Mouse (Mus musculus): ENCODE data around the gene Cd72.

Gene Cd72

DNA sequence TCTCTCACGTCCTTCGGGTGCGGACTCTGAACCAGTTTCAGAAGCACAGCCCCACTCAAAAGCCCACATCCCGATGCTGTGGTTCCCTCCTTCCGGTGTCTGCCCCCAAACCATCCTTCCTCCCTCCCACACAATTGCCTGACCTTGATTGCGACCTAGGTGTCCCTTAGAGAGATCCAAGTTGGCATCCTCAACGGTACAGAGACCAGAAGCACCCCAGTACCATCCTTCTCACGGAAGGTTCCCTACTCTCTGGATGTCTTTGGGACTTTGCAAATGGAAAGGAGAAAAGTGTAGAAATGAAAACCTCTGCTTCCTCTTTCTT is 24.1 kb upstream of the Cd72 start:
- DNase-seq (ENCODE audit: low read depth, low spot score), result no peak

DNA sequence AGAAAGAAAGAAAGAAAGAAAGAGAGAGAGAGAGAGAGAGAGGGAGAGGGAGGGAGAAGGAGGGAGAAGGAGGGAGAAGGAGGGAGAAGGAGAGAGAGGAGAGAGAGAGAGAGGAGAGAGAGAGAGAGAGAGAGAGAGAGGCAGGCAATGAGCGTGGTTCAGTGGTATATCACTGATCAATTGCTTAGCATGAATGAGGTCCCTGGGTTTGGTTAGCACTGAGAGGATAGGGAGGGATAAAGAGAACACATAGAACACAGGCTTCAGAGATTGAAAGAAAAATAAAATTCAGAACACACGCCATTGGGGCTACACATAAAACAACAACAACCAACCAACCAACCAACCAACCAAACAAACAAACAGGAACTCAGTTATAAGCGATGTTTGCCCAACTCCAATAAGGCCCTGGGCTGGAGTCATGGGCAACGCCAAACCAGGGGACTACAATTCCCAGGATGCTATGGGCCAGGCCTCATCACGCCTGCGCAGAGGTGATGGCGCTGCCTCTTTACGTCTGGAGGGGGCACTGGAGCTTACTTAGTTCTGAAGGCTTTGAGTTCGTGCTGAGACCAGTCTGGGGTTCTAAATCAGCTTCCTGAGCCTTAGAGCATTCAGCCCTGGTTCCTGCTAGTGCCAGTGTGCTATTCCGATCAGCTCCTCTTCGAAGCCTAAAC is 23.6 kb upstream of the Cd72 start:
- peak; percentile 92 for DNase-seq (ENCODE audit: low read depth, low spot score)

DNA sequence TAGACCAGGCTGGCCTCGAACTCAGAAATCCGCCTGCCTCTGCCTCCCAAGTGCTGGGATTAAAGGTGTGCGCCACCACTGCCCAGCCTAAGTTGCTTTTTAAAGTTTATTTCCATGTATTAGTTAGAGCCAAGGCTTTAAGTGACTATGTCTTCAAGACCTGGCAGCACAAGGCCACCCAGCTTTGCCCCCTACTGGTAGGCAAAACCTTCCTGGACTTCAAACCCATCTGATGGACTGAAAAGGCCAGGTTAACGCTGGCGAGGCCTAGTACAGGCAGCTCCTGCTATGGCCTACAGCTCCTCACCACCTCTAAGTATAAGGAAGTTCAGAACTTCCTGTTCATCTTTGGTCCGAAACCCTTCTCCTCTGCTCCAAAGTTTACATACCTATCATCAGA is 22.2 kb upstream of the Cd72 start:
- no peak for DNase-seq (ENCODE audit: low read depth, low spot score)

DNA sequence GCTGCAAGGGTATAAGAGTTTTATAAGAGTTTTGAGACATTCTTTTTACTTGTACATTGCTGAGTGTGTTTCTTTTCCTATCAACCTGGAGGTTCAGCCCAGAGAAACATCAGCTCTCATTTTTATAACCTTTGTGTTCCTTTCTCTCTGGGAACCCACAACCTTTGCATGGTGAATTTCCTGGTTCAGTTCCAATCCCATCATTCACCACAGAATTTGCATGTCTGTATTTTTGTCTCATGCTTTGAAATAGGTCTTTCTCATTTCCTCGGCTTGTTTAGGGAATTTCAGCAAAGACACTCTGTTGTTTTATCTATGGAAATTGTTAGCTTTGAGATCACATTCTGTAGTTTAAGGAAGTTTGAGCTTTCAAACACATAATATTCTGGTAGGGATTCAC is 19.2 kb upstream of the Cd72 start:
- DNase-seq (ENCODE audit: low read depth, low spot score), result no peak

DNA sequence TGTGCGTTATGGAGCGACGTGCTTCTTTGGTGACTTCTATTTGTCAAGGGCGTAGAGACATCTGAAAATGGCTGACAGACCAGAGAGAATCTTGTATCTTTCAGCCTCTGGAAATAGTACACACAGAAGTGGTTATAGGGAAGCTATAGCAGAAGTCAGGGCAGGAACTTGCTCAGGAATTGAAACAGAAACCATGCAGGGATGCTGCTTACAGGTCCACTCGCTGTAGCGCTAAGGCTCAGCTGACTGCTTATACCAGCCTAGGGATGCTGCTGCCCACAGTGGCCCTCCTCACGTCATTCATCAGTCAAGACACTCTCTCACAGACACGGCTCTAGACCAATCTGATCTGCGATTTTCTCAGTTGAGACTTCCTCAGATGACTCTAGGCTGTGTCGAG is 15.9 kb upstream of the Cd72 start:
- no peak for DNase-seq (ENCODE audit: low read depth, low spot score)

DNA sequence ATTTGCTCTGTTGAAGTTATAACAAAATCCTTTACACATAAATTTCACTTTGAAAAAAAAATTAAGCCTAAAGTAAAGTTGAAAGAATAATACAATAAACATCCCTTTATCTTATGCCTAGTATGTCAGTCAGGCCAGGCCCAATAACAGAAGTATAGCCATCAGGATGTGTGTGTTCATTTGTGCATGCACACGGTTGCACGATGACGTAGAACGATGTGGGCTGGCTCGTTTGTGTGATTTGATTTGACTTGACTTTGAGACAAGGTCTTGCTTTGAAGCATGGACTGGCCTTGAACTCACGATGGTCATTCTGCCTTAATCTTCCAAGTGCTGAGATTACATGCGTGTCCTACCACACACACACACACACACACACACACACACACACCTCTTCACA is 12.4 kb upstream of the Cd72 start:
- no peak for DNase-seq (ENCODE audit: low read depth, low spot score)

DNA sequence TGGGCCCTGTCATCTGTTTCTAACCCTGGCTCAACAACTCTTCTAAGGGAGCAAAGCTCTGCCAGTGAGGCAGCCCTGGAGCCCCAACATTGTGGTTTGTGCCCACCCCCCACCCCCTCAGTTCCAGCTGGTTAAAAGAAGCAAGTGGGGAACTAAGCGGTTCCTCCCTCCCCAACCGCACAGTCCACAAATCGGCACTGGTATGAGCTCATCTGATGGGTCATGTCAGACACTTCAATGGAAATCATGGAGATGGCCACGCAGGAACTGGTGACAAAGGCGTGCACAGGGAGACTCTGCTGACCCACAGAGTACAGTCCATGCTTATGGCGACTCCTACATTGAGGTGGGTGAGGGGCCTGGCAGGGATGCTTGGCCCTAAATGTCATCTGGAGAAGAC is 11.5 kb upstream of the Cd72 start:
- no peak for DNase-seq (ENCODE audit: low read depth, low spot score)

DNA sequence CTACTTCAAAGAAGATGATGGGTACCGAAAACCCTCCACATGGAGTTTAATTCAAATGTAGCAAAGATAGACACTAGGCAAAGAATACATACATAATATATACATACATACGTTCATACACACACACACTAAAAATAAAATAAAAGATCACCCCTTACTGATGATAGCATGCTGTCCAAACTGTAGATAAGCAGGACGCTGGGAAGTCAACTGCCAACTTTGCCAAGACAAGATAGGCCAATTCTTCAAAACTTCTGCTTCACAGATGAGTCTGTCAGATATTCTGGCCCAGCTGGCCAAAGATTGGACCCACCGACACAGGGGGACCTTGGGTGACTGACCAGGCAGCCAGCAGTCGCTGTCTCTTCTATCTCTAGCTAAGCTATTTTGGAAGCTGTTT is 8.7 kb upstream of the Cd72 start:
- DNase-seq (ENCODE audit: low read depth, low spot score), result no peak

DNA sequence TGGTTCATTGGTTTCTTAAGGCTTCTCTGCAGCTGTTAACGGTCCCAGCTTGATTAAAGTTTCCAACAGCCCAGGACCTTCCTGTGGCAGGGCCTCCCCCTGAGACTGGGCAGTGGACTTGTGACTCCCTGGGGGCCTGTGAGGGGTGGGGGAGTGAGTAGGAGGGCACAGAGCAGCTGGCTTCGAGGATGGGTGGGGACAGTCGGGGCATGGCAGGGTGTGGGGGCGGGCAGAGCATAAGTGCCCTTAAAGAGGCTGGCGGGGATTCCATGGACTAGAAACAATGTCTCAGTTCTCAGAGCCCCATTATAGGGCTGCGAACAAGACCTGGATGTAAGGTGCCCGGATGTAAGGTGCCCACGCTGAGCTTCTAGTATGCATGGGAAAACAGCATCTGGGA is 2.7 kb upstream of the Cd72 start:
- no peak for DNase-seq (ENCODE audit: low read depth, low spot score)

DNA sequence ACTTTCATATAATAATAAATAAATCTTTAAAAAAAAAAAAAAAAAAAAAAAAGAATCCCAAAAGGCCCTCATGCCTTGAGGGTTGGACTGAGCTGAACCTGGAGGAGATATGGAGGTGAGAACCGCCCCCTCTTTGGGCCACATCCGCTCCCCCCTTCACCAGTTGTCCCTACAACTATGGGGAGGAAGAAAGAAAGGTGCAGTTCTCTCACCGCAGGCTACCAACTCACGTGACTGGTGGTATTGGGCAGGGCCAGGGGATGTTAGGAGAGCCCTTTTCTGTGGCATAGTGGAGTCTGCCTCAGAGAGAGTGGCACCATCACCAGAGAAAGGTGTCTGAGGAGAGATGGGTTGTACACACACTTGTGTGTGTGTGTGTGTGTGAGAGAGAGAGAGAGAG is 2.0 kb upstream of the Cd72 start:
- DNase-seq (ENCODE audit: low read depth, low spot score), result no peak

DNA sequence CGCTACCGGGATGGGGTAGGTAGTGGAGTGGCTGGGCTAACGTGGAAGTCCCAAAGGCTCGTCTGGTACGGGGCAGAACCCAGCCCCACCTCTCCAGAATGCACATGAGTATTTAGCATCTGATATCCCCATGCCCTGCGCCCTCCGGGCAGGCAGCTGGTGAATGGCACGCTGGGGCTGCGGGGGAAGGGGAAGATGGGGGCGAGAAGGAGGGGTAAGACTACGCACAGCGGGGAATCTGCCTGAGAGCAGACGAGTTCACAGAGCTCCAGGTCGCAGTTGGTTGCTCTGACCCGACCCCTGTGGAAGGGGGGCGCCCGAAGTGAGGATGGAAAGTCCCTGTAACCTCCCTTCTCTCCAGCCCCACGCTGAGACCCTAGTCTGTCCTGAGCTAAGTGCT is 1.0 kb downstream of the Cd72 start:
- no peak for DNase-seq (ENCODE audit: low read depth, low spot score)

DNA sequence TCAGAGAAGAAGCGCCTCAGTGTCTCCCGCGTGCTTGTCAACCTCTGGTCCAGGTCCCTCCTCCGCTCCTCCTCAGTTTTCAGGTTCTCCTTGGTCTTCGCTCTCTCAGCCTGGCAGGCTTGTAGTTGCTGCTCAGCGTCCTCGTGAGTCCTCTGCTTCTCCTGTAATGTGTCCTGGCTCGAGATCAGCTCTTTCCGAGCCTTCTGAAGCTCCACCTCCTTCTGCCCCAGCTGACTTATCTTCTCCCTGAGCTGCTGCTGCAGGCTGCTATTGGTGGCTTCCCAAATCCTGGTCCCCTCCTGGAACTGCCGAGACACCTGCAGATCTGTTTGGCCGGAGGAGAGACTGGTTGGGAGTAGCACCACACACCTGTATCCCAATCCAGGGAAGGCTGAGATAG is 2.1 kb downstream of the Cd72 start:
- DNase-seq (ENCODE audit: low read depth, low spot score), result no peak

DNA sequence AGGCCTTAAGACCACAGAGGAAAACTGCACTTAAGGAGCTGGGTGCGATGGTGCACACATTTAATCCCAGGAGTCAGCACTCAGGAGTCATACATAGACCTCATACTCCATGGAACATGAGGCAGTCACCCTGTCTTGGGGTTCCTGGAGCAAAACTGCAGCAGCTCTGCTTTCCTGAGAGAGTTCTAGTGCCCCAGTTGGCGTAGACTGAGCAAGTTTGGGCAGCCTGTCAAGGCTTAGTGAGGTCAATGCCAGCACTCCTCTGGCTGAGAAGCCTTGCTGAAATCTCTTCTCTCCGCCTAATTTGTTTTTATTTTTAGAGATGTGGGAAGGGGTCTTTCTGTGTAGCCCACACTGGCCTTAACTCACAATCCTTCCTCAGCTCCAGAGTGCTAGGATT is 5.9 kb downstream of the Cd72 start:
- no peak for DNase-seq (ENCODE audit: low read depth, low spot score)

DNA sequence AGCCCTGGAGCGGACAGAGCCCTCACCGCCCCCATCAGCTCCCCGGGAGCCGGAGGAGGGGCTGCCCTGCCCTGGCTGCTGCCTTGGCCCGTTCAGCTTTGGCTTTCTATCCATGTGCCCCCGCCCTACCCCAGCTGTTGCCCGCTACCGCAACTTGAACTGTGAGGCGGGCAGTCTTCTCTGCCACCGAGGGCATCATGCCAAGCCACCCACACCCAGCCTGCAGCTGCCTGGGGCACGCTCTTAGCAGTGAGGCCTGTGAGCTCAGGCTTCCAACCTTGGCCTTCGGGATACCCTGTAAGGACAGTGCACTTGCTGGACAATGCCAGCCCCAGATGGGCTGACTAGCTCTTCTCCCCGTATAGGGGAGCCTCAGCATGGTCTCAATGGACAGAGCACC is 7.2 kb downstream of the Cd72 start:
- DNase-seq (ENCODE audit: low read depth, low spot score), result no peak

DNA sequence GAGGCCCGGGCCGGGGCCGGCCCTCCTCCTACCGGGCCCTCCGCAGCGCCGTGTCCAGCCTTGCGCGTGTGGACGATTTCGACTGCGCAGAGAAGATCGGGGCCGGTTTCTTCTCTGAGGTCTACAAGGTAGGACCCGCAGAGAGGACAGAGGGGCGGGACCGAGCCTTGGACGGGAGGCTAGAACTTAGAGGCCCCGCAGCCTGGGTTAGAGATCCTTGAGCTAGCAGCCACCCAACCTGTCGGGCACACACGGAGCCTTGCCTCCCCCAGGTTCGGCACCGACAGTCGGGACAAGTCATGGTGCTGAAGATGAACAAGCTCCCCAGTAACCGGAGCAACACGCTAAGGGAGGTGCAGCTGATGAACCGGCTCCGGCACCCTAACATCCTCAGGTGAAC is 10.9 kb downstream of the Cd72 start:
- DNase-seq (ENCODE audit: low read depth, low spot score), result peak; percentile 34

DNA sequence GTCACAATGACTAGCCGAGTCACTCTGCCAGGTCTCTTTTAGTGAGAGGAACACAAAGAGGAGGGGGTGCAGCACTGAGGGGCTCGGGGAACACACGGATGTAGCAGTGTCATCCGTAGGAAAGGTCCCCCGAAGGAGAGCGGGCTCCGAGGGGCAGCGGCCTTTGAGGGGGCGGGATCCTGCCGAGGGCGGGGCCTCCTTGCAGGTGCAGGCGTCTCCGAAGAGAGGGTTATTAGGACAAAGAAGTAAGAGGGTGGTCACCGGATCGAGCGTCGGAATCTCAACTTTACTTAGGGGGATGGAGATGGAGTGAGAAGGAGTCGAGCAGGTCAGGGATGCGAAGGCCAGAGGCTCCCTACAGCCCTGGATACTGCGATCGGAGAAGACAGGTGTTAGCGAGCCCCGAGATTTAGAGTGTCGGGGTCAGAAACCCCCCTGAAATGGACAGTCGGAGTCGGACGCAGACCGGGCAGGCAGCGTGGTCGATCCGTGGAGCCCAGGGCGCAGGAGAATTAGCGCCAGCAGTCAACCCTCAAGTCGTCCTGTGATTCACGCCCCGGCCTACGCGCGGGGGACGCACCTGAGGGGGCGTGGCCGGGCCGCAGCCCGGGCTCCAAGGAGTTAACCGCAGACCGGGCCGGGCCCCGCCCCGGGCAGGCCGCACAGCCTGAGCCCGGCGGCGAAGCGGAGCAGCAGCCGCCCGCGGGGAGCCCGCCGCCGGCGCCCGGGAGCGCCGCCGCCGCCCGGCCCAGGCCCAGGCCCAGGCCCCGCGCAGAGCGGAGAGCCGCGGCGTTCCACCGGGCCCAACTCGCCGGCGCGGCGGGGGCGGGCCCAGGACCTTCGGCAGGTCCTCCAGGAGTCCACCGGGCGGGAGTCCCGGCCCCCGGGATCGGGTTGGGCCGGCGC is 11.7 kb downstream of the Cd72 start:
- peak; percentile 82 for DNase-seq (ENCODE audit: low read depth, low spot score)

DNA sequence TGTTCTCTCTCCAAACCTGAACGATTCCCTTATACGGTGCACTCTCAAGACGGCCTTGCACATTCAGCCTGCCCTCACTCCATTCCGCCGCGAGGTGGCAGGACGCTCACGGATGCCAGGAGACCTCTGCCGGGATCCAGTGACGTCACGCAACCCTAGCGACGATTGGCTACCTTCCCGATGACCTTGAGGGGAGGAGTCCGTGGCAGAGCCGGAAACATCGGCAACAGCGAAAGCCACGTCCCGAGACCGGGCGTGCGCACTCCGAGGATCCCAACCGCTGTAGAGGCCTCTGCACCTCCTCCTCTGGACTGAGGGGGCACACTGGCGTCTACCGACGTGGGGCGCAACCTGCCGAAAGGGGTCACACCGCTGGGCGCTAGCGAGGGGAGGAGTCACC is 12.4 kb downstream of the Cd72 start:
- peak; percentile 100 for DNase-seq (ENCODE audit: low read depth, low spot score)

DNA sequence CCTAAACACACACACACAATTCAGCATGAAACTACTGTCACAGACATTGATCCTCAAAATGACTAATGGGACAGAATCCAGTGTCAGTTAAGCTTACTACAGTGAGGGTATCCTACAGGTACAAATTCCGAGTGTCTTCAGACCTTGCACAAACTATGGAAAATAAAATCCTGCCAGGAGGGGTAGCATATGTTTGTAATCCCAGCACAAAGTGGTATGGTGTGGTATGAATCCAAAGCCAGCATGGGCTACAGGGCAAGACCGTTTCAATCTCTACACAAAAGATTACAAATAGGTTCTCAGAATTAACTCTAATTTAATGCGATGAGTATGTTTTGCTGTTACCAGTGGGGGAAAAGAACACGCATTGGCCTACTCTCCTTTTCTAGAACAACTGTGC is 12.8 kb downstream of the Cd72 start, which contains the start of gene Tesk1:
TSS of gene Tesk1 (plus strand) at position 301 of the 400 bp plus-strand sequence.
- no peak for DNase-seq (ENCODE audit: low read depth, low spot score)

DNA sequence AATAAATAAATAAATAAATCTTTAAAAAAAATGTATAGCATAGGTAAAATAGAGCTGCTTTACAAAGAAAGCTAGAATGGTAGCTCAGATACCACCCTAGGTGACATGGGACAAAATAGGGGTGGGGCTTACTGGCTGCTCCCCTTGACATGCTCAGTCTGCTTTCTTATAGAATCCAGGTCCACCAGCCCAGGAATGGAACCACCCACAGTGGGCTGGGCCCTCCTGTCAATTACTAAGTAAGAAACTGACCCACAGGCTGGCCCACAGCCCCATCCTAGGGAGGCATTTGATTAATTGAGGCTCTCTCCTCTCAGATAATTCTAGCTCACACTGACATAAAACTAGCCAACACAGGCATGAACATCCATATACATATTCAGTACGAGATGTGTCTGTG is 21.6 kb downstream of the Cd72 start:
- no peak for DNase-seq (ENCODE audit: low read depth, low spot score)

DNA sequence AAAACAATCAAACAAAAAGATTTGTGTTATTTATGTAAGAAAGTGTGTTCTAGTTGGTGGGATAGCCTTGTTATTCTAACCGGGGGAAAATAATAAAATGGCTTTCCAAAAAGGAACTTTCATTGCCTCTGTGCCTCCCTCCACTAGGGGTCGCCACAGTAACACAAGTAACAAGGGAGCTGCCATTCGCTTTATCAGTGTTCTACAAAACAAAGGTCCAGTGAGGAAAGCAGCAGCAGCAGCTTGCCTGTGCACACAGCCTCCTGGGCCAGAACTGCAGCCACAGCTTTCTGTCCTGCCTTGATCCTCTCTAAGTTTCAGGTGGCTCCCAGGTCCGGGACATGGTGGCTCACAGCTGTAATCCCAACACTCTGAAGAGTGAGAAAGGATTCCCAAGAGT is 22.7 kb downstream of the Cd72 start:
- DNase-seq (ENCODE audit: low read depth, low spot score), result peak; percentile 93

DNA sequence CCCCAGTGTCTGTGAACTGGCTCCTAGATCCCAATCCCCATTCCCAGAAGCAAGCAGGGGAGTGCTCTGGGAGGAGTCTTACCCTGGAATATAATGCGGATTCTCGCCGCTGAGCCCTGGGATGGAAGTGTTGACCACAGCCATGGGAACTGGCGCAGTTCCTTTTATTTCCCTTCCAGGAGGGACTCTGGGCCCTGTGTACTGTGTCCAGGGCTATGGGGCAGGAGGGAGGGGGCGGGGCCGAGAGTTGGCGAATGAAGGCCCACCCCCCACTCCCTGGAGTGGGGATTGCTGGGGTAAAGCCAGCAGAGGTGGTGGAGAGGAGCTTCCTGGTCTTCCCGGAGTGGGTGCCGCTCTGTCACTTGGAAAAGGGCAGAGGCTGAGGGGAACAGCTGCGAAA is 25.5 kb downstream of the Cd72 start, which contains the start of gene Fam166b:
TSS of gene Fam166b (minus strand) at position 189 of the 400 bp plus-strand sequence.
- no peak for DNase-seq (ENCODE audit: low read depth, low spot score)

DNA sequence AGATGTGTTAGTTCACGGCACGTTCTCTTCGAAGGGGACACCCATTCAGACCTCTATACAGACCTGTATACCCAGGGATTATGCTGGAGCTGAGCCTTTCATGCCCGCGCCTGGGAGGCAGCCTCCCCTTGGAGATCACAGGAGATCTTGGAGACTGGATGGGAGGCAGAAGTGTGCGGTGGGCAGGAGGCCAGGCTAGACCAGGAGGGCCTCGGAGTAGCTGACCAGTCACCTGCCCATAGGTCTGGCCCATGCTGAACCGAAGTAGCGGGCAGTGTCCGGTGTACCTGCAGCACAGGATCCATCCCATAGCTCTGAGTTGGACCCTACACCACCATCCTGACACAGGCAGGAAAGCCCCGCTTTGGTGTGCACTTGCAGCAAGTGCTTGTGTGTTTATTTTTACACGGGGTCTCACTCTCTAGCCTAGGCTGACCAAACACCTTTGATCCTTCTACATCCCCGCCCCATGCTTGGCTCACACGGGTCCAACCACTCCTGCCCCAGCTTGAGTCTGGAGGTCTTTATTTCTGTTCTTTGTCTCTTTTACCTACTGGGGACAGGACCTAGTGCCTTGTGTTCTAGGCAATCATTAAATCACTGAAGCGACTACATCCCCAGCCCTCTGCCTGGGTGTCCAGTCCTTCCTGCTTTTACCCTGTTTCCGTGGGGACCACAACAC is 26.1 kb downstream of the Cd72 start:
- peak; percentile 53 for DNase-seq (ENCODE audit: low read depth, low spot score)
